Mouse (Mus musculus): Measurements from ENCODE around the gene March7. TPM values are rescaled to one million over a fixed set of nuclear protein-coding genes. Genes with fewer than 3 reads are reported as not detected.

March7 gene
- total and polyA plus RNA-seq, 3 experiments: 5.6 to 172 (median 140) TPM

DNA sequence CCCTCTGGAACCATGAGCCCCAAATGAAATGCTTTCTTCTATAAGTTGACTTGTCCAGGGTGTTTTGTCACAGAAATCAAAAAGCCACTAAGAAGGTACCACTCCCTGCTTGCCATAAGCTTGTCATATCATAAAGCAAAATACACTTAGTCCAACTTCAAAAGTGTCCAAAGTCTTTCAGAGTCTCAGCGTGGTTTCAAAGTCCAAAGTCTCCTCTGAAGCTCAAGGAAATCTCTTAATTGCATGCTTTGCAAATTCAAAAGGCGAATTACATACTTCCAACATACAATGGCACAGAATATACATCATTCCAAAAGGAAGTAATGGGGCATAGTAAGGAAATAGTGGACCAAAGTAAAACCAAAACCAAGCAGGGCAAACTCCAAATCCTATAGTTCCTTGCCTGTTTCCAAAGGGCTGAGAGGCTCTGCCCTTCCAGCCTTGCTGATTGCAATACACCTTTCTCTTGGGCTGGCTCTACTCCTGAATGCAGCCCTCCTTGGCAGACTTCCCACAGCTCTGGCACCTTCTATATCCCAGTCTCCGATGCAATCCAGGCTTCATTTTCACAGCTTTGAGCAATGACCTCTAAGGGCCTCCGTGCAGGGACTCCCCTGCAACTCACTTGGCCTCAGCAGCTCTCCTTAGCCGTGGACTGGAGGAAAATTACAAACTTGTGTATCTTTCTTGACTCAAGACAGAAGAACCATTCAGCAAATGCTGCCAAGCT lies 51.1 kb downstream of the March7 start:
- DNase-seq (ENCODE audit: low spot score) (no peak), ATAC-seq (ENCODE audit: extremely low read depth, insufficient number of reproducible peaks, low FRiP score, poor library complexity, severe bottlenecking) (no peak)
- TF ChIP-seq GATA2 (IDR thresholded peaks at IDR 0.05; ENCODE audit: borderline replicate concordance, low read depth, low read length) (no peak), GATA1 (IDR thresholded peaks at IDR 0.05; ENCODE audit: borderline replicate concordance, low read length) (no peak), POLR2AphosphoS5 (IDR thresholded peaks at IDR 0.05; ENCODE audit: insufficient replicate concordance, low read depth, low read length) (no peak), CTCF (IDR thresholded peaks at IDR 0.05; ENCODE audit: low read depth, low read length) (no peak), TAL1 (conservative IDR thresholded peaks at IDR 0.05; ENCODE audit: low read depth, low read length) (no peak)
- H3K4me3 ChIP-seq (ENCODE audit: low read depth, low read length): no peak overlapping the region
- H3K27me3 ChIP-seq (ENCODE audit: insufficient read depth, low read length): no peaks in the 10 kb centered on the region
- peaks cover under 1% of the 10 kb centered on the region for H3K36me3 ChIP-seq (replicated peaks)
- H3K4me1 ChIP-seq (ENCODE audit: insufficient read depth, low read depth, low read length): no peaks in the 10 kb centered on the region
- H3K9me3 ChIP-seq (replicated peaks): no peaks in the 10 kb centered on the region

DNA sequence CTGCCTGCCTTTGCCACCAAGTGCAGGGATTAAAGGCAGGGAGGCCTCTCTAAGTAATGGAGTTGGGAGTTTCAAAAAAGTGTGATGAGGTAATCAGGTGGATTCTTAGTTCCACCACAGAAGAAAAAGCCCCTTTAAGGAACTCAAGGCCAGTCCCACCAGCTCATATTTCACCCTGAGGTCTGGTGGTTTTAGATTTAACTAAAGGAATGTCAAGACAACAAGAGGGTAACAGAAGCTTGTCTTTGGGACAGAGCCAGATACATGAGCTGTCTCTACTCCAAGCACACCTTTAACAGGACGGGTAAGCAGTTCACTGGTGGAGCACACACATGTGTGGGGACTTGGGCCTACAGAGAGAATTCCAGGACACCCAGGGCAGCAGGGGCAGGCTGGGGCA lies 57.9 kb downstream of the March7 start:
- Histone ChIP-seq H3K4me1 (ENCODE audit: insufficient read depth, low read depth, low read length) (peaks cover 6% of the 10 kb centered on the region; the same call in 1 of the 2 replicates), H3K27me3 (ENCODE audit: insufficient read depth, low read length) (0 out of 2 replicates have a peak, but pooled peaks cover 4% of the 10 kb centered on the region), H3K9me3 (replicated peaks) (no peaks in the 10 kb centered on the region; the same call in 1 of the 2 replicates), H3K36me3 (replicated peaks) (no peaks in the 10 kb centered on the region), H3K4me3 (ENCODE audit: low read depth, low read length) (no peak overlapping the region)
- DNase-seq (ENCODE audit: low spot score) (no peak), ATAC-seq (ENCODE audit: extremely low read depth, insufficient number of reproducible peaks, low FRiP score, poor library complexity, severe bottlenecking) (no peak)
- no peak for TF ChIP-seq CTCF (IDR thresholded peaks at IDR 0.05; ENCODE audit: low read depth, low read length)
- TF ChIP-seq TAL1 (conservative IDR thresholded peaks at IDR 0.05; ENCODE audit: low read depth, low read length): no peak
- no peak for TF ChIP-seq POLR2AphosphoS5 (IDR thresholded peaks at IDR 0.05; ENCODE audit: insufficient replicate concordance, low read depth, low read length)
- TF ChIP-seq GATA2 (IDR thresholded peaks at IDR 0.05; ENCODE audit: borderline replicate concordance, low read depth, low read length): no peak
- TF ChIP-seq GATA1 (IDR thresholded peaks at IDR 0.05; ENCODE audit: borderline replicate concordance, low read length): no peak

DNA sequence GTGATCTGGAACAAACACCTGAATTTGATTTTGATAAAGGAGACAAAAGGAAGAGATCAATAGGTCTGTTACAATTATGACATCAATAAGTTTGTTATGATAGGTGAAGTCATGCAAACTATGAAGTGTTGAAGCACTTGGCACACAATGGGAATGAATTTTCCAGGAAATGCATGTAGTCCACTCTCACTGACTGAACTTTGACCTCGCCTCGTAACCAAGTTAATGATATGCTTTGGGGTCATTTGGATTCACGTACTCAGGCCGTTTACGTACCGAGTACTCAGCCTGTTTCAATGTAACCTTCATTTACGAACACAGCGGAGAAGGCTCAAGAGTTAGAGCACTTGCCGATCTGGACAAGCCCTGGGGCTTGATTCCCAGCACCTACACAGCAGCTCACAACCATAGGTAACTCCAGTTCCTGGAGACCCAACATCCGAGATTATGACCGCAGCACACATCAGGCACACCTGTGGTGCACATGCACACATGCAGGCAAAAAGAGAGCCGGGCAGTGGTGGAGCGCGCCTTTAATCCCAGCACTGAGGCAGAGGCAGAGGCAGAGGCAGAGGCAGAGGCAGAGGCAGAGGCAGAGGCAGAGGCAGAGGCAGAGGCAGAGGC lies 60.3 kb downstream of the March7 start:
- TF ChIP-seq CTCF (IDR thresholded peaks at IDR 0.05; ENCODE audit: low read depth, low read length) (no peak), GATA2 (IDR thresholded peaks at IDR 0.05; ENCODE audit: borderline replicate concordance, low read depth, low read length) (no peak), POLR2AphosphoS5 (IDR thresholded peaks at IDR 0.05; ENCODE audit: insufficient replicate concordance, low read depth, low read length) (no peak), TAL1 (conservative IDR thresholded peaks at IDR 0.05; ENCODE audit: low read depth, low read length) (no peak), GATA1 (IDR thresholded peaks at IDR 0.05; ENCODE audit: borderline replicate concordance, low read length) (no peak)
- Histone ChIP-seq H3K27me3 (ENCODE audit: insufficient read depth, low read length) (peaks cover 8% of the 10 kb centered on the region; the same call in 1 of the 2 replicates), H3K4me3 (ENCODE audit: low read depth, low read length) (no peak overlapping the region), H3K4me1 (ENCODE audit: insufficient read depth, low read depth, low read length) (peaks cover 6% of the 10 kb centered on the region; the same call in 1 of the 2 replicates), H3K9me3 (replicated peaks) (peaks cover 4% of the 10 kb centered on the region; the same call in 1 of the 2 replicates), H3K36me3 (replicated peaks) (no peaks in the 10 kb centered on the region)
- ATAC-seq (ENCODE audit: extremely low read depth, insufficient number of reproducible peaks, low FRiP score, poor library complexity, severe bottlenecking) (no peak), DNase-seq (ENCODE audit: low spot score) (no peak)

DNA sequence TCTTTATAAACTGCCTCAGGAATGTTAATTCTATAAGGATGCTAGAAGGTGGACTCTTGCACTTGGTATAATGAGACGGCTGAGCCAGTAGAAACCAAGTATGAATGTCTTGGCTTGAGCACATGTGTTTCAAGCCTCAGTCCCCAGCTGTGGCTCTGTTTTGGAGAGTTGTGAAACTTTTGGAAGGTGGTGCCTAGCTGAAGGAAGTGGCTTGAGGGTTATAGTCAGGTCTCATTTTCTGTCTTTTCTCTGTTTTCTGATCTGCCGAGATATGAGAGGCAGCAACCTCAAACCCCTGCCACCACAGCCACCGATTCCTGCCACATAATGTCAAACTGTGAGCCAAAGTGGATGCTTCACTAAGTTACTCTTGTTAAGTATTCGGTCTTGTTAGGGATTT lies 68.9 kb downstream of the March7 start:
- no peak for ATAC-seq (ENCODE audit: extremely low read depth, insufficient number of reproducible peaks, low FRiP score, poor library complexity, severe bottlenecking)
- DNase-seq (ENCODE audit: low spot score): no peak
- no peak overlapping the region for H3K4me3 ChIP-seq (ENCODE audit: low read depth, low read length)
- H3K4me1 ChIP-seq (ENCODE audit: insufficient read depth, low read depth, low read length): peaks cover 18% of the 10 kb centered on the region
- peaks cover 31% of the 10 kb centered on the region for H3K27me3 ChIP-seq (ENCODE audit: insufficient read depth, low read length)
- no peaks in the 10 kb centered on the region; the same call in 1 of the 2 replicates for H3K9me3 ChIP-seq (replicated peaks)
- no peak for TF ChIP-seq GATA1 (IDR thresholded peaks at IDR 0.05; ENCODE audit: borderline replicate concordance, low read length)
- no peak for TF ChIP-seq GATA2 (IDR thresholded peaks at IDR 0.05; ENCODE audit: borderline replicate concordance, low read depth, low read length)
- no peak for TF ChIP-seq CTCF (IDR thresholded peaks at IDR 0.05; ENCODE audit: low read depth, low read length)
- TF ChIP-seq TAL1 (conservative IDR thresholded peaks at IDR 0.05; ENCODE audit: low read depth, low read length): no peak
- no peak for TF ChIP-seq POLR2AphosphoS5 (IDR thresholded peaks at IDR 0.05; ENCODE audit: insufficient replicate concordance, low read depth, low read length)
- no peaks in the 10 kb centered on the region for H3K36me3 ChIP-seq (replicated peaks)

DNA sequence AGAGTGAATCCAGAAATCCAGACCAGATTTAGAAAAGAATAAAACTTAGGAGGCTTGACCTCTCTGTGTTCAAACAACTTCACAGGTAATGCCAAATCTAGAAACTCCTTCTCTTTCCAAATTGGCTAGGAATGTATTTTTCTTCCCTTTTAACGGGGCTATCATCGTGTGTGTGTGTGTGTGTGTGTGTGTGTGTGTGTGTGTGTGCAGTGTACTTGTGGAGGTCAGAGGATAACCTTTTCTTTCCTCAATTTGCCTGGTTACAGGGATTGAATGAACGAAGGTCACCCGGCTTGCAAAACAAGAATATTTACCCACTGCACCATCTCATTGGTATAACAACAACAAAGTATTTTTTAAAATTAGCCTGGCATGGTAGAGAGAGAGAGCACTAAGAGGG lies 72.9 kb downstream of the March7 start:
- no peaks in the 10 kb centered on the region for H3K36me3 ChIP-seq (replicated peaks)
- no peak overlapping the region for H3K4me3 ChIP-seq (ENCODE audit: low read depth, low read length)
- ATAC-seq (ENCODE audit: extremely low read depth, insufficient number of reproducible peaks, low FRiP score, poor library complexity, severe bottlenecking) (no peak), DNase-seq (ENCODE audit: low spot score) (no peak)
- H3K9me3 ChIP-seq (replicated peaks): peaks cover 6% of the 10 kb centered on the region
- peaks cover 28% of the 10 kb centered on the region for H3K27me3 ChIP-seq (ENCODE audit: insufficient read depth, low read length)
- TF ChIP-seq CTCF (IDR thresholded peaks at IDR 0.05; ENCODE audit: low read depth, low read length) (no peak), POLR2AphosphoS5 (IDR thresholded peaks at IDR 0.05; ENCODE audit: insufficient replicate concordance, low read depth, low read length) (no peak), TAL1 (conservative IDR thresholded peaks at IDR 0.05; ENCODE audit: low read depth, low read length) (no peak), GATA1 (IDR thresholded peaks at IDR 0.05; ENCODE audit: borderline replicate concordance, low read length) (no peak), GATA2 (IDR thresholded peaks at IDR 0.05; ENCODE audit: borderline replicate concordance, low read depth, low read length) (no peak)
- peaks cover 22% of the 10 kb centered on the region for H3K4me1 ChIP-seq (ENCODE audit: insufficient read depth, low read depth, low read length)

DNA sequence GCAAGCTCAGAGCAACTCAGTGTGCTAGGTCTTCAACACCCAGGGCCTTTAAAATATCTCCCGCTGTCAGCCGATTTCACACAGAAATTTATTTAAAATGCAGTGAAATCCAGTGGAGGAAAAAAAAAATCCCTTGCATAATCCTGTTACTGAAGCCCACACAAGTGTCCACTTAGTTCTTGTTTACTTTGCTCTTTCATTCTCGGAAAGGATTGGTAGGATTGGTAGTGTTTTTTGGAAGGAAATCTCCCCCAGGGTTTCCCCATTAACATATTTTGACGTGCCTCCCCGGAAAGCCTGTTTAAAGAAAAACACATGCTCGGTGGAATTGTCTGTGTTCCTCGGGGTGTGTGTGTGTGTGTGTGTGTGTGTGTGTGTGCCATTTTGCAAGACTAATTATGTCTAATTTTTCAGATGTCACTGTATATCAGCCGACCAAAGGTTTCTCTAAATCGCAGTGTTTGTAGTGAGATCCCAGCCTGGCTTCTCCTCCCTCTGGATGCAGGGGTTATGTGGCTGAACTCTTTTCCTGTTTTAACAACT lies 73.6 kb downstream of the March7 start:
- TF ChIP-seq TAL1 (conservative IDR thresholded peaks at IDR 0.05; ENCODE audit: low read depth, low read length) (no peak), POLR2AphosphoS5 (IDR thresholded peaks at IDR 0.05; ENCODE audit: insufficient replicate concordance, low read depth, low read length) (no peak), GATA2 (IDR thresholded peaks at IDR 0.05; ENCODE audit: borderline replicate concordance, low read depth, low read length) (no peak), GATA1 (IDR thresholded peaks at IDR 0.05; ENCODE audit: borderline replicate concordance, low read length) (no peak), CTCF (IDR thresholded peaks at IDR 0.05; ENCODE audit: low read depth, low read length) (no peak)
- peaks cover 24% of the 10 kb centered on the region for H3K4me1 ChIP-seq (ENCODE audit: insufficient read depth, low read depth, low read length)
- ATAC-seq (ENCODE audit: extremely low read depth, insufficient number of reproducible peaks, low FRiP score, poor library complexity, severe bottlenecking) (no peak), DNase-seq (ENCODE audit: low spot score) (no peak)
- no peak overlapping the region for H3K4me3 ChIP-seq (ENCODE audit: low read depth, low read length)
- no peaks in the 10 kb centered on the region for H3K36me3 ChIP-seq (replicated peaks)
- H3K9me3 ChIP-seq (replicated peaks): peaks cover 6% of the 10 kb centered on the region
- H3K27me3 ChIP-seq (ENCODE audit: insufficient read depth, low read length): peaks cover 21% of the 10 kb centered on the region

Measured in G1E (cell line).